Mouse (Mus musculus) ovary, postnatal 10 days (tissue): ENCODE data around the gene Ramp1.

ENCODE experiments used
- DNase-seq: peaks from one replicate; pipeline ENCODE4 v3.0.0; 2022; ENCODE audit warnings: low spot score

The Ramp1 gene

GRCm38 (mm10) chr1:91179533-91180173, at the start of gene Ramp1:
Ramp1 (plus strand) TSS chr1:91179822.
- DNase-seq: peak; percentile 12

- DNase-seq: no peak
Measured at GRCm38 (mm10) chr1:91137036-91137435, 42.6 kb upstream of the Ramp1 start.

GRCm38 (mm10) chr1:91144813-91145212, 34.8 kb upstream of the Ramp1 start, which contains the start of gene Rbm44:
Rbm44 (plus strand) TSS chr1:91145089.
- DNase-seq: no peak

- no peak for DNase-seq
Measured at GRCm38 (mm10) chr1:91151509-91151908, 28.1 kb upstream of the Ramp1 start.

- DNase-seq: no peak
Measured at GRCm38 (mm10) chr1:91166798-91167197, 12.8 kb upstream of the Ramp1 start.

- DNase-seq: no peak
Measured at GRCm38 (mm10) chr1:91169157-91169556, 10.5 kb upstream of the Ramp1 start.

GRCm38 (mm10) chr1:91174796-91175195, 4.8 kb upstream of the Ramp1 start:
- no peak for DNase-seq

GRCm38 (mm10) chr1:91176026-91176425, 3.6 kb upstream of the Ramp1 start:
- DNase-seq: no peak

- DNase-seq: no peak
Measured at GRCm38 (mm10) chr1:91176871-91177270, 2.8 kb upstream of the Ramp1 start.

GRCm38 (mm10) chr1:91179086-91179485, 536 bp upstream of the Ramp1 start:
- peak; percentile 35 for DNase-seq

GRCm38 (mm10) chr1:91180174-91180565, 548 bp downstream of the Ramp1 start:
- DNase-seq: no peak

- no peak for DNase-seq
Measured at GRCm38 (mm10) chr1:91180723-91181122, 1.1 kb downstream of the Ramp1 start.

GRCm38 (mm10) chr1:91181261-91181660, 1.6 kb downstream of the Ramp1 start:
- no peak for DNase-seq

- DNase-seq: no peak
Measured at GRCm38 (mm10) chr1:91181784-91182450, 2.3 kb downstream of the Ramp1 start.

GRCm38 (mm10) chr1:91183305-91183704, 3.7 kb downstream of the Ramp1 start:
- no peak for DNase-seq

GRCm38 (mm10) chr1:91186677-91187076, 7.1 kb downstream of the Ramp1 start:
- DNase-seq: no peak

- DNase-seq: no peak
Measured at GRCm38 (mm10) chr1:91187315-91187714, 7.7 kb downstream of the Ramp1 start.

GRCm38 (mm10) chr1:91187786-91188640, 8.4 kb downstream of the Ramp1 start:
- DNase-seq: no peak

- DNase-seq: no peak
Measured at GRCm38 (mm10) chr1:91188851-91189460, 9.3 kb downstream of the Ramp1 start.

- DNase-seq: no peak
Measured at GRCm38 (mm10) chr1:91192184-91192583, 12.6 kb downstream of the Ramp1 start.

GRCm38 (mm10) chr1:91193242-91193641, 13.6 kb downstream of the Ramp1 start:
- DNase-seq: no peak

GRCm38 (mm10) chr1:91193680-91194079, 14.1 kb downstream of the Ramp1 start:
- DNase-seq: no peak
